32 mouse cellular contexts compared by ENCODE assay signal in genomic region chr17:29519731-29520130, GRCm38 (mm10). TPM values are rescaled to one million over a fixed set of nuclear protein-coding genes. Genes with fewer than 3 reads are reported as not detected.
"Had no signal": no experiment of that assay in that cellular context is flagged by ENCODE, and none has a peak within 500 bp of the region (broad histone marks: within the 10 kb centered on the region; RNA-seq: fewer than 3 reads in every experiment).

No protein-coding gene starts in this region.

- H3K27me3 ChIP-seq: midbrain, embryonic 13.5 days; neural tube, embryonic 13.5 days; stomach, embryonic 15.5 days had no signal

- H3K4me1 ChIP-seq: midbrain, embryonic 10.5 days; midbrain, embryonic 13.5 days; neural tube, embryonic 13.5 days; stomach, embryonic 15.5 days had no signal

- H3K9ac ChIP-seq: liver, embryonic 14.5 days; liver, postnatal 0 days; lung, embryonic 14.5 days; midbrain, embryonic 13.5 days; neural tube, embryonic 13.5 days; stomach, embryonic 15.5 days had no signal

- ATAC-seq: liver, postnatal 0 days; lung, postnatal 0 days; midbrain, embryonic 13.5 days; midbrain, embryonic 16.5 days had no signal

- DNase-seq: kidney, adult 2 months; kidney, postnatal 25 days; layer of hippocampus, adult 9-11 months; liver, postnatal 0 days; lung, embryonic 14.5 days; retina, postnatal 1 day; right cerebral cortex, postnatal 25 days; spleen, adult 18-20 months; thymus, adult 2 months; thymus, postnatal 25 days had no signal

- H3K9me3 ChIP-seq: midbrain, embryonic 10.5 days; midbrain, embryonic 13.5 days; neural tube, embryonic 13.5 days; stomach, embryonic 15.5 days had no signal

- H3K4me2 ChIP-seq: lung, embryonic 14.5 days; midbrain, embryonic 13.5 days; neural tube, embryonic 13.5 days; stomach, embryonic 15.5 days had no signal

- H3K4me3 ChIP-seq: layer of hippocampus, adult 2 months; midbrain, embryonic 10.5 days; midbrain, embryonic 13.5 days; myocyte; neural tube, embryonic 13.5 days; stomach, embryonic 15.5 days had no signal

- H3K27ac ChIP-seq: kidney, postnatal 0 days; layer of hippocampus, adult 2 months; liver, embryonic 14.5 days; macrophage; midbrain, embryonic 10.5 days; midbrain, embryonic 13.5 days; neural tube, embryonic 13.5 days; stomach, embryonic 15.5 days had no signal

- H3K36me3 ChIP-seq: midbrain, embryonic 10.5 days; midbrain, embryonic 13.5 days; neural tube, embryonic 13.5 days; stomach, embryonic 15.5 days had no signal

RNA-seq across cellular contexts. Expression of gene Gm17657, which starts 29.7 kb away (rescaled TPM):
- total RNA-seq: layer of hippocampus, adult 2 months; layer of hippocampus, postnatal 25 days; left cerebral cortex, adult 18-20 months; left cerebral cortex, postnatal 10 days; left cerebral cortex, postnatal 36 days; liver, adult 2 months; megakaryocyte, adult 5-6 weeks; monocyte, adult 5-6 weeks; neutrophil, adult 5-6 weeks had no signal
- polyA plus RNA-seq: kidney, adult 2 months; kidney, embryonic 14.5 days; kidney, postnatal 0 days; large intestine, adult 2 months; limb, embryonic 11.5 days; liver, adult 2 months; liver, embryonic 14.5 days; liver, postnatal 0 days; lung, embryonic 14.5 days; lung, postnatal 0 days; macrophage; midbrain, embryonic 10.5 days; midbrain, embryonic 13.5 days; midbrain, embryonic 16.5 days; myocyte; neural tube, embryonic 13.5 days; stomach, embryonic 15.5 days; thymus, adult 2 months had no signal

RNA-seq across cellular contexts. Expression of gene Tmem217, which starts 32.5 kb away (rescaled TPM):
- total RNA-seq: layer of hippocampus, adult 2 months; left cerebral cortex, adult 18-20 months; left cerebral cortex, postnatal 10 days; left cerebral cortex, postnatal 36 days; liver, adult 2 months; monocyte, adult 5-6 weeks; neutrophil, adult 5-6 weeks had no signal
- polyA plus RNA-seq: large intestine, adult 2 months; liver, adult 2 months; liver, postnatal 0 days; myocyte had no signal
